Mouse (Mus musculus) ES-CJ7 (cell line): ENCODE results near the gene Wdr24.

Experiments used
- DNase-seq: peaks from one replicate; pipeline ENCODE4 v3.0.0; 2011; ENCODE audit warnings: low read depth, low spot score

The Wdr24 gene

DNA sequence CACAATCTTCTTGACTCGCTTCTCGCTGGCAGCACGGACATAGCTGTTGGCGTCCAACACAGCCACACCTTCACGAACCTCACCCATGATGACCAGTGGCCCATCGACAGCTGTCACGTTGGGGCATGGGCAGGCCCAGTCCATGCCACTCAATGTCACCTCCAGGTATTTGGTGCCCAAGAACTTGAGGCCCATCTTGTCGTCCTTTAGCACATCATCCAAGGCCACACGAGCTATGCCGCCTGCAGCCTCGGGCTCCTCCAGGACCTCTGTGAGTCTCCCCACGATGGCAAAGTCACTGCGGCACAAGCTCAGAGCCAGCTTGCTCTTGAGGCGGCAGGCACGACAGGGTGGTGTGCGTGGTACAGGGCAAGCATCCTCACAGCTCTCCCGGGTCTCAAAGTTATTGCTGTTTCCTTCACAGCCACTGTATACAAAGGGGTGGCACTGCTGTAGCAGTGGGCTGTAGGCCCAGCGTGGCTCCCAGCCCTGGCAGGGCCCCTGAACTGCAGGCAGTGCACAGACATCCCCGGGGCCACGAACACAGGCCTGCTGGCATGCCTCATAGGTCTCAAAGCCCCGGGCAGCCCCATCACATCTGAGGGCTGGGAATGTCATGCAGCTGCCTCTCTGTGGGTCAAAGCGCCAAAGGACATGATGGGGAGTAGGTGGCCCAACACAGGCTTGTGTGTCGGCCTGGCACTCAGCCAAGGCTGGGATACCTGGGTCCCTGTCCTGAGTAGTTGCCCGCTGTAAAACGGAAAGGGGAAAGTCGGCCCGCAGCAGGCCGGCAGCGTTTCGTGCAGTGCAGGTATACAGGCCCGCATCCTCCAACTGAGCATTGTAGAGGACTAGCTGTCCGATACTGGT, 54.5 kb downstream of the Wdr24 start:
- DNase-seq: no peak
